Mouse (Mus musculus) intestine, embryonic 15.5 days (tissue): Measurements from ENCODE around the gene Fbxl8. TPM values are rescaled to one million over a fixed set of nuclear protein-coding genes. Genes with fewer than 3 reads are reported as not detected.

Experiments used
- ATAC-seq: fragments of 200-750 bp; cut with Nextera tagmentation; 2 replicates; pipeline ENCODE4 v1.8.0; 2017; ENCODE audit warnings: moderate TSS enrichment, moderate library complexity
- H3K27ac ChIP-seq: fragments of 300-500 bp; sonication (generic); 2 replicates; pipeline ENCODE4 v1.5.1; 2015; ENCODE audit warnings: mild to moderate bottlenecking, inconsistent platforms
- H3K27me3 ChIP-seq: fragments of 300-500 bp; sonication (generic); replicated peaks from 2 replicates; pipeline ENCODE4 v1.6.1; 2015; ENCODE audit warnings: inconsistent platforms
- H3K36me3 ChIP-seq: fragments of 300-500 bp; sonication (generic); 2 replicates; pipeline ENCODE4 v1.6.1; 2015; ENCODE audit warnings: inconsistent platforms
- H3K4me1 ChIP-seq: fragments of 300-500 bp; sonication (generic); replicated peaks from 2 replicates; pipeline ENCODE4 v1.6.1; 2015; ENCODE audit warnings: inconsistent platforms
- H3K4me2 ChIP-seq: fragments of 300-500 bp; sonication (generic); replicated peaks from 2 replicates; pipeline ENCODE4 v1.6.1; 2015; ENCODE audit warnings: mild to moderate bottlenecking, inconsistent platforms
- H3K4me3 ChIP-seq: fragments of 300-500 bp; sonication (generic); replicated peaks from 2 replicates; pipeline ENCODE4 v1.5.1; 2015; ENCODE audit warnings: inconsistent platforms
- H3K9ac ChIP-seq: fragments of 300-500 bp; sonication (generic); 2 replicates; pipeline ENCODE4 v1.6.1; 2015; ENCODE audit warnings: inconsistent platforms
- H3K9me3 ChIP-seq: fragments of 300-500 bp; sonication (generic); 2 replicates; pipeline ENCODE4 v1.6.1; 2016; ENCODE audit warnings: inconsistent platforms
- WGBS: fragments of 180-500 bp; shearing (Covaris S2); methylation state at CpG from one replicate; pipeline ENCODE4 v1.1.7; 2015; 5-methylcytosine and 5-hydroxymethylcytosine counted together
- polyA plus RNA-seq: library from polyadenylated mRNA; unstranded; fragments of >200 nt; fragmentation: Nextera tagmentation; extraction: Ambion mirVana; gene quantifications from 2 replicates; pipeline ENCODE4 v1.2.1, GENCODE M21; 2015

Gene Fbxl8
- polyA plus RNA-seq, 1 experiment from 2014 or later, result 4.4 TPM

GRCm38 (mm10) chr8:105303396-105303795, 38.9 kb downstream of the Fbxl8 start:
- Histone ChIP-seq H3K36me3 (peaks cover 46% of the 10 kb centered on the region), H3K9me3 (no peaks in the 10 kb centered on the region), H3K27me3 (no peaks in the 10 kb centered on the region), H3K4me1 (peaks cover 34% of the 10 kb centered on the region), H3K27ac (no peak overlapping the region), H3K4me2 (no peak overlapping the region), H3K4me3 (no peak overlapping the region), H3K9ac (no peak overlapping the region)
- WGBS, result 84% methylated on average over 8 of the region's 8 CpGs
- no peak for ATAC-seq

- peak overlapping the region; percentile 23; the same call in 1 of the 2 replicates for H3K27ac ChIP-seq
- ATAC-seq, result no peak
- no peak overlapping the region for H3K4me3 ChIP-seq
- no peaks in the 10 kb centered on the region for H3K27me3 ChIP-seq
- no peaks in the 10 kb centered on the region for H3K9me3 ChIP-seq
- peaks cover 49% of the 10 kb centered on the region for H3K36me3 ChIP-seq
- WGBS, result 76% methylated on average over 9 of the region's 9 CpGs
- H3K4me2 ChIP-seq, result no peak overlapping the region
- peaks cover 29% of the 10 kb centered on the region for H3K4me1 ChIP-seq
- H3K9ac ChIP-seq, result no peak overlapping the region
These were observed 39.4 kb downstream of the Fbxl8 start for GRCm38 (mm10) chr8:105303874-105304273.

GRCm38 (mm10) chr8:105304325-105305210, 40.1 kb downstream of the Fbxl8 start:
- ATAC-seq, result peak; percentile 3; the same call in 1 of the 2 replicates
- peak overlapping the region; percentile 66 for H3K4me2 ChIP-seq
- H3K27me3 ChIP-seq, result no peaks in the 10 kb centered on the region
- H3K27ac ChIP-seq, result peak overlapping the region; percentile 67
- peaks cover 49% of the 10 kb centered on the region for H3K36me3 ChIP-seq
- H3K4me3 ChIP-seq, result no peak overlapping the region; the same call in 1 of the 2 replicates
- no peaks in the 10 kb centered on the region for H3K9me3 ChIP-seq
- peaks cover 27% of the 10 kb centered on the region for H3K4me1 ChIP-seq
- WGBS, result 64% methylated on average over 9 of the region's 9 CpGs
- no peak overlapping the region for H3K9ac ChIP-seq

- H3K9me3 ChIP-seq, result no peaks in the 10 kb centered on the region
- H3K27me3 ChIP-seq, result no peaks in the 10 kb centered on the region
- peaks cover 42% of the 10 kb centered on the region for H3K36me3 ChIP-seq
- 6% methylated on average over 30 of the region's 30 CpGs for WGBS
- H3K4me3 ChIP-seq, result peak within 1 kb of the TSS; percentile 42
- H3K27ac ChIP-seq, result peak within 1 kb of the TSS; percentile 86
- H3K9ac ChIP-seq, result peak within 1 kb of the TSS; percentile 55
- H3K4me1 ChIP-seq, result peaks cover 23% of the 10 kb centered on the region
- ATAC-seq, result peak; percentile 96
- peak within 1 kb of the TSS; percentile 66 for H3K4me2 ChIP-seq
These were observed 41.0 kb downstream of the Fbxl8 start, which contains the start of gene Elmo3 for GRCm38 (mm10) chr8:105305211-105306145. TSS of gene Elmo3 (plus strand) at chr8:105305601.

GRCm38 (mm10) chr8:105306146-105306691, 41.8 kb downstream of the Fbxl8 start:
- peak; percentile 16 for ATAC-seq
- H3K9ac ChIP-seq, result peak overlapping the region; percentile 55

GRCm38 (mm10) chr8:105307670-105308069, 43.2 kb downstream of the Fbxl8 start:
- no peaks in the 10 kb centered on the region for H3K9me3 ChIP-seq
- H3K27ac ChIP-seq, result no peak overlapping the region
- no peak overlapping the region for H3K9ac ChIP-seq
- no peaks in the 10 kb centered on the region for H3K27me3 ChIP-seq
- no peak overlapping the region for H3K4me2 ChIP-seq
- H3K4me1 ChIP-seq, result peaks cover 23% of the 10 kb centered on the region
- peaks cover 30% of the 10 kb centered on the region for H3K36me3 ChIP-seq
- H3K4me3 ChIP-seq, result no peak overlapping the region
- ATAC-seq, result no peak
- WGBS, result 91% methylated on average over 13 of the region's 13 CpGs

More at GRCm38 (mm10) chr8:105306146-105306691, 41.8 kb downstream of the Fbxl8 start:
- Histone ChIP-seq H3K9me3 (no peaks in the 10 kb centered on the region), H3K27ac (no peak overlapping the region), H3K4me1 (peaks cover 23% of the 10 kb centered on the region), H3K4me2 (peak overlapping the region; percentile 66), H3K27me3 (no peaks in the 10 kb centered on the region), H3K36me3 (peaks cover 36% of the 10 kb centered on the region), H3K4me3 (peak overlapping the region; percentile 42)
- WGBS, result 34% methylated on average over 5 of the region's 5 CpGs

GRCm38 (mm10) chr8:105308428-105308827, 44.0 kb downstream of the Fbxl8 start:
- no peak for ATAC-seq
- Histone ChIP-seq H3K27ac (no peak overlapping the region), H3K27me3 (no peaks in the 10 kb centered on the region), H3K36me3 (peaks cover 29% of the 10 kb centered on the region), H3K9ac (no peak overlapping the region), H3K4me3 (no peak overlapping the region), H3K9me3 (no peaks in the 10 kb centered on the region), H3K4me2 (no peak overlapping the region), H3K4me1 (peaks cover 23% of the 10 kb centered on the region)
- WGBS, result 94% methylated on average over 10 of the region's 10 CpGs

- 83% methylated on average over 15 of the region's 15 CpGs for WGBS
- H3K4me3 ChIP-seq, result no peak overlapping the region
- H3K27me3 ChIP-seq, result no peaks in the 10 kb centered on the region
- peaks cover 35% of the 10 kb centered on the region for H3K36me3 ChIP-seq
- H3K9me3 ChIP-seq, result no peaks in the 10 kb centered on the region
- no peak overlapping the region for H3K9ac ChIP-seq
- ATAC-seq, result no peak
- no peak overlapping the region for H3K4me2 ChIP-seq
- H3K27ac ChIP-seq, result no peak overlapping the region
- peaks cover 18% of the 10 kb centered on the region for H3K4me1 ChIP-seq
These were observed 44.8 kb downstream of the Fbxl8 start for GRCm38 (mm10) chr8:105309142-105309847.

GRCm38 (mm10) chr8:105310118-105310517, 45.7 kb downstream of the Fbxl8 start:
- no peak for ATAC-seq
- no peak overlapping the region for H3K9ac ChIP-seq
- no peaks in the 10 kb centered on the region for H3K27me3 ChIP-seq
- H3K4me3 ChIP-seq, result no peak overlapping the region
- peaks cover 37% of the 10 kb centered on the region for H3K36me3 ChIP-seq
- WGBS, result 85% methylated on average over 8 of the region's 8 CpGs
- H3K27ac ChIP-seq, result no peak overlapping the region
- H3K4me2 ChIP-seq, result no peak overlapping the region
- no peaks in the 10 kb centered on the region for H3K9me3 ChIP-seq
- H3K4me1 ChIP-seq, result peaks cover 11% of the 10 kb centered on the region

- Histone ChIP-seq H3K4me2 (no peak overlapping the region), H3K36me3 (peaks cover 44% of the 10 kb centered on the region), H3K27me3 (no peaks in the 10 kb centered on the region), H3K27ac (no peak overlapping the region), H3K9ac (no peak overlapping the region), H3K4me3 (no peak overlapping the region), H3K4me1 (no peaks in the 10 kb centered on the region), H3K9me3 (no peaks in the 10 kb centered on the region)
- WGBS, result 84% methylated on average over 1 of the region's 1 CpGs
- ATAC-seq, result no peak
These were observed 47.3 kb downstream of the Fbxl8 start for GRCm38 (mm10) chr8:105311718-105312117.

GRCm38 (mm10) chr8:105312891-105313481, 48.5 kb downstream of the Fbxl8 start:
- Histone ChIP-seq H3K36me3 (peaks cover 36% of the 10 kb centered on the region), H3K27me3 (no peaks in the 10 kb centered on the region), H3K4me1 (no peaks in the 10 kb centered on the region), H3K4me2 (no peak overlapping the region), H3K27ac (no peak overlapping the region), H3K4me3 (no peak overlapping the region), H3K9ac (no peak overlapping the region), H3K9me3 (no peaks in the 10 kb centered on the region)
- no peak for ATAC-seq
- 83% methylated on average over 8 of the region's 8 CpGs for WGBS
